Mouse (Mus musculus) kidney, embryonic 14.5 days (tissue): ENCODE data around the gene Slc51a. TPM values are rescaled to one million over a fixed set of nuclear protein-coding genes. Genes with fewer than 3 reads are reported as not detected.
"Not testable (repeated sequence)": the region's sequence is repeated elsewhere in the genome, so short reads cannot be mapped to it uniquely, and the experiment has no call there.

Experiments used
- ATAC-seq: fragments of 200-750 bp; cut with Nextera tagmentation; 2 replicates; pipeline ENCODE4 v1.8.0; 2017; ENCODE audit warnings: moderate number of reproducible peaks, mild to moderate bottlenecking, moderate TSS enrichment, moderate library complexity; ENCODE audit not compliant: low FRiP score, low TSS enrichment
- H3K27ac ChIP-seq: fragments of 300-500 bp; sonication (generic); 2 replicates; pipeline ENCODE4 v1.5.1; 2014; ENCODE audit warnings: low read depth, mild to moderate bottlenecking, low read length, moderate library complexity, mixed read lengths
- H3K27me3 ChIP-seq: fragments of 300-500 bp; sonication (generic); 2 replicates; pipeline ENCODE4 v1.6.1; 2014; ENCODE audit warnings: mild to moderate bottlenecking, low read length; ENCODE audit not compliant: control insufficient read depth, insufficient read depth
- H3K36me3 ChIP-seq: fragments of 300-500 bp; sonication (generic); 2 replicates; pipeline ENCODE4 v1.6.1; 2014; ENCODE audit warnings: low read length, mixed read lengths; ENCODE audit not compliant: control insufficient read depth, insufficient read depth
- H3K4me1 ChIP-seq: fragments of 300-500 bp; sonication (generic); 2 replicates; pipeline ENCODE4 v1.6.1; 2014; ENCODE audit warnings: low read length, mixed read lengths; ENCODE audit not compliant: control insufficient read depth, insufficient read depth
- H3K4me2 ChIP-seq: fragments of 300-500 bp; sonication (generic); replicated peaks from 2 replicates; pipeline ENCODE4 v1.6.1; 2014; ENCODE audit warnings: low read depth, mild to moderate bottlenecking, low read length
- H3K4me3 ChIP-seq: fragments of 300-500 bp; sonication (generic); 2 replicates; pipeline ENCODE4 v1.5.1; 2014; ENCODE audit warnings: mild to moderate bottlenecking, low read length
- H3K9ac ChIP-seq: fragments of 300-500 bp; sonication (generic); 2 replicates; pipeline ENCODE4 v1.6.1; 2014; ENCODE audit warnings: low read depth, mild to moderate bottlenecking, low read length, moderate library complexity
- H3K9me3 ChIP-seq: fragments of 300-500 bp; sonication (generic); 2 replicates; pipeline ENCODE4 v1.6.1; 2016; ENCODE audit warnings: low read length; ENCODE audit not compliant: control insufficient read depth
- WGBS: fragments of 180-500 bp; shearing (Covaris S2); extraction: QIAGEN DNeasy Blood & Tissue Kit; methylation state at CpG from one replicate; pipeline ENCODE4 v1.1.7; 2014; 5-methylcytosine and 5-hydroxymethylcytosine counted together
- polyA plus RNA-seq: library from polyadenylated mRNA; unstranded; fragments of >200 nt; fragmentation: Nextera tagmentation; extraction: Ambion mirVana; gene quantifications from 2 replicates; pipeline ENCODE4 v1.2.1, GENCODE M21; 2014

Gene Slc51a
- polyA plus RNA-seq, 1 experiment from 2014 or later, result 0.49 TPM

DNA sequence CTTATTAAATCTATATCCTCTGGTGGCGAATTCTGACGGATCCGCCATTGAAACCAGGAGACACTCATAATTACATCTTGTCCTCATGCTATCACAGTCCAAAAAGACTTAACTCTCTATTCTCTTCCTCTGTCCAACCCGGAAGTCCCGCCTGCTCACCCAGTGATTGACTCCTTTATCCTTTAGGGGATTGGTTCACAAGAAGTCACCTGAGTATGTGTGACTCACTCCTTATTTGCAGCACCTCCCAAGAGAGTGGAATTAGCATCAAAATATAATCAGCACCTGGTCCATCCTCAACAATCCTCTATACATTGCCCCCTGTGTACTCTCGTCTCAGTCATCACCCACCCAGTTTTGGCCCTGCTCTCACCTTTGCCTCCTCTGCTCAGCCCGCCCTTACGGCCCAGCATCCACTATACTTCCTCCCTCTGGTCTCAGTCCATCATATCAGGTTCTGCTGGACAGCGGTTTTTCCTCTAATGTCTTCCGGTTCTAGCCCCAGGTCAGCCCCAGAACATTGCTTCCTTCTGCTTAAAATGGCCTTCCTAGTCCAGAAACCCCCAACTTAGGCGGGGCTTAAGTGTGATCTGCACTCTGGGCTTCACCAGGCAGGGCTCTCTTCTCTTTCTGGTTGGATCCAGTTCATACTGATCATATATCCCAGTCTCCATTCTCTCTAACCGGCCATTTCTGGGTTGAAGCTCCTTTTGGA lies 15.1 kb upstream of the Slc51a start:
- H3K9me3 ChIP-seq, result no peaks in the 10 kb centered on the region
- no peaks in the 10 kb centered on the region for H3K36me3 ChIP-seq
- H3K4me3 ChIP-seq, result no peak overlapping the region
- no peaks in the 10 kb centered on the region for H3K27me3 ChIP-seq
- 83% methylated on average over 12 of the region's 12 CpGs for WGBS
- H3K4me1 ChIP-seq, result no peaks in the 10 kb centered on the region
- H3K27ac ChIP-seq, result no peak overlapping the region
- no peak for ATAC-seq
- H3K9ac ChIP-seq, result no peak overlapping the region
- no peak overlapping the region for H3K4me2 ChIP-seq

DNA sequence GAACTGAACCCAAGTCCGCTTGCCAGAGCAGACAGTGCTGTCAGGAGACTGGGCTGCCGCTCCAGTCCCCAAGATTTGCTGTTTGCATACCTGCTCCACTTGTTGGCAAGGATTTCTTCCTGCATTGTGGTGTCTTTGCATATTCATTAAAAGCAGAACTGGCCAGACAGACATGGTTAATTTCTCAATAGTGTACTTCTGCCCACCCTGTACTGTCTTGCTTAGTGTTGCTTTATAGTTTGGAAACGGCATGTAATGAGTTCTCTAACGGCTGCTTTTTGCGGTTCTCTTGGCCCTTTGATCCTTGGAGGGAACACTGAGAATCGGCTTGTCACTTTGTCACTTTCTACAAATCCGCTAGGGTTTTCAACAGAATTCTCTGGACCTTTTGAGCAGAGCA lies 13.8 kb upstream of the Slc51a start:
- no peaks in the 10 kb centered on the region for H3K4me1 ChIP-seq
- no peak overlapping the region for H3K4me3 ChIP-seq
- H3K27ac ChIP-seq, result no peak overlapping the region
- 44% methylated on average over 7 of the region's 7 CpGs for WGBS
- no peak overlapping the region for H3K4me2 ChIP-seq
- no peaks in the 10 kb centered on the region for H3K9me3 ChIP-seq
- no peak for ATAC-seq
- H3K36me3 ChIP-seq, result no peaks in the 10 kb centered on the region
- H3K9ac ChIP-seq, result no peak overlapping the region
- no peaks in the 10 kb centered on the region for H3K27me3 ChIP-seq

DNA sequence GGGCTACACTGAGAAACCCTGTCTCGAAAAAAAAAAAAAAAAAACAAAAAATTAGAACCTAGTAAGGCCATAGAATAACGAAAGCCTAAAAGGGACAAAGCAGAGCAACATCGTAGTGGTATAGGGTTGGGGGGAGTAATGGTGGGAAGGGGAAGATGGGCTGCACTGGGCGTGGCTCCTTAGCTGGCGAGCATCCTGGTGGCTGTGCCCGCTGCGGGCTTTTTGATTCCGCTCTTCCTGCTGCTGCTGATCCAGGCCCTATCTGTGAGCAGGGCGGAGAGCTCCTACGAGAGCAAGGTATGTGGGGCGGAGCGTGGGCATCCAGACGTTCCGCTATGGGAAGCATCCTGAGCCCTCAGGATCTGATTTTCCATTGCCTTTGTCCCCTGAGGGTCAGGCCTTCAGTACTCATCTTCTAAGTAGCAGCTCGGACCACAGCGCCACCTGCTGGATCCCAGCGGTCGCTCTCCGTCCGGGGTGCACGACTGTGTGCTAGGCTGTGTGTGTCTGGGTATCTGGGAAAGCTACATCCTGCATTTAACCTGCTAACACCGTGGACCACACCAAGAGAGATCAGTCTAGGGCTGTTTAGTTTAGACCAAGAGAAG lies 11.9 kb upstream of the Slc51a start:
- peak; percentile 93 for ATAC-seq
- Histone ChIP-seq H3K9ac (peak overlapping the region; percentile 42; the same call in 1 of the 2 replicates), H3K4me2 (peak overlapping the region; percentile 60), H3K4me3 (peak overlapping the region; percentile 32; the same call in 1 of the 2 replicates), H3K36me3 (no peaks in the 10 kb centered on the region), H3K27me3 (no peaks in the 10 kb centered on the region), H3K4me1 (no peaks in the 10 kb centered on the region), H3K27ac (no peak overlapping the region), H3K9me3 (no peaks in the 10 kb centered on the region)
- WGBS, result 11% methylated on average over 22 of the region's 22 CpGs

DNA sequence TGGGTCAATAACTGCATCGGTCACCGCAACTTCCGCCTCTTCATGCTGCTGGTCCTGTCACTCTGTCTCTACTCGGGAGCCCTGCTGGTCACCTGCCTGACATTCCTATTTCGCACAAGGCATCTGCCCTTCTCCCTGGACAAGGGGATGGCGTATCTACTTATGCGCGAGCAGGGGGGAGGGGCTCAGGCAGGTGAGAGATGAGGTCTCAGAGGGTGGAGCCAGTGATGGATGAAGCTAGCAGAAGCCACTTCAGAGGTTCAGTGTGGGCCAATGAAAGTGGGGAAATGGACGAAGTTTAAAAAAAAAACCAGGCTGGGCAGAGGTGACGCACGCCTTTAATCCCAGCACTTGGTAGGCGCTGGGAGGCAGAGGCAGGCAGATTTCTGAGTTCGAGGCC lies 11.3 kb upstream of the Slc51a start:
- Histone ChIP-seq H3K4me1 (no peaks in the 10 kb centered on the region), H3K4me2 (no peak overlapping the region), H3K9ac (no peak overlapping the region), H3K9me3 (no peaks in the 10 kb centered on the region), H3K27ac (no peak overlapping the region), H3K4me3 (no peak overlapping the region), H3K36me3 (no peaks in the 10 kb centered on the region), H3K27me3 (no peaks in the 10 kb centered on the region)
- 67% methylated on average over 13 of the region's 13 CpGs for WGBS
- no peak for ATAC-seq

DNA sequence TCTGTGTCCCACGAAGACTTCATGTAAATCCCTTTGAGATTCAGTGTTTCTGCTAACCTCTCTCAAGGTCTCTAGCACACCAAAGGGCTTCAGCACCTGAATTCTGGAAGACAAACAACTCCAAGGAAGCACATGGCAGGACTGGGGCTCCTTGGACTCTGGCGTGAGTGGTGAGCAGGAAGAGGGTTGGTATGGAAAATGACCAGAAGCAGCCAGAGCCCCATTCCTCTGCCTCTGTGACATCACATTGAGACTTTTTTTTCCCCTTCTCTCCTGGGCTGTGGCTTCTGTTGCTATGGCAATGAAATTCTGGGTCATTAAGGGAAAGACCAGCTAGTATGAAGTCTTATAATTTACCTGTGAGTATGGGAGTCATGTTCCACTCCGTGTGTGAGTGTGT lies 8.3 kb upstream of the Slc51a start, which contains the start of gene Zdhhc19:
Gene Zdhhc19 (plus strand): TSS at position 301 of the 400 bp plus-strand sequence.
- Histone ChIP-seq H3K27ac (no peak within 1 kb of the TSS), H3K4me1 (no peaks in the 10 kb centered on the region), H3K9ac (no peak within 1 kb of the TSS), H3K4me3 (no peak within 1 kb of the TSS), H3K36me3 (no peaks in the 10 kb centered on the region), H3K4me2 (no peak within 1 kb of the TSS), H3K27me3 (no peaks in the 10 kb centered on the region), H3K9me3 (no peaks in the 10 kb centered on the region)
- no peak for ATAC-seq
- 74% methylated on average over 3 of the region's 3 CpGs for WGBS

DNA sequence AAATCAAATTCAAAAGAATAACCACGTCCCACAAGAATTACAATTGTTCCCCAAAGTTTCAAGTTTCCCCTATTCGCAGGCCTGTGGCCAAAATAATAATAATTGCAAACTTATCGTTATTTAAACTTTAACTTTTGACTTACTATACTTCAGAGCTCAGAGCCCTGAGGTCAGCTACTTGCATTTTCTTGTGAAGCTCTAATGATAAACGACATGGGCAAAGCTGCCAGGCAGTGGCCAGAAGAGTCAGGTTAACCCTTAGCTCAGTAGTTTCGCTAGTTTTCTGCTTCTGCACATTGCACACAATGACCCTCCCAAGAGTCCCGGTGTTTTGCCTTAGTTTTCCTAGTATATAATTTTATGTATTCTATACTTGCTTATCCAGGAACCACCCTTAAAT lies 6.7 kb upstream of the Slc51a start:
- not testable (repeated sequence) for H3K27me3 ChIP-seq, H3K4me1 ChIP-seq, ATAC-seq, H3K36me3 ChIP-seq, H3K9ac ChIP-seq, H3K4me2 ChIP-seq, H3K4me3 ChIP-seq, H3K9me3 ChIP-seq, H3K27ac ChIP-seq
- 56% methylated on average over 6 of the region's 6 CpGs for WGBS

DNA sequence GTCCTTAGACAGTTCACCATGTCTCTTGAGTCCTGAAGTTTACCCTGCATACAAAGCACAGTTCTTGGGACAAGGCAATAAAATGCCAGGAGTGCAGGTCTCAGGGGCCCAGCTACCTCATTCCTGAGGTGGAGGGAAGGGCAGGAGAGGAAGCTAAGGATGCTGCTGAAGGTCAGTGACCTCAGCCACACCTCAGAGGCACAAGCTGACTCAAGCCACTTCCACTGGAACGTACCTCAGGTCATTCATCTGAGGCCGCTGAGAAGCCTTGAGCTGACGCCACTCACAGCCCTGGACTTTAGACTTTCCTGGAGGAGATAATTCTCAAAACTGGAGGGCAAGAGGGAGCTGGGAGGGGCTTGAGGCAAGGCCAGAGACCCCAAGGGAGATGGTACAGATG lies 1.3 kb upstream of the Slc51a start:
- no peaks in the 10 kb centered on the region for H3K27me3 ChIP-seq
- no peak overlapping the region for H3K27ac ChIP-seq
- H3K9ac ChIP-seq, result no peak overlapping the region
- peaks cover 12% of the 10 kb centered on the region for H3K4me1 ChIP-seq
- 89% methylated on average over 3 of the region's 3 CpGs for WGBS
- no peak overlapping the region for H3K4me3 ChIP-seq
- no peak for ATAC-seq
- H3K36me3 ChIP-seq, result no peaks in the 10 kb centered on the region
- H3K9me3 ChIP-seq, result no peaks in the 10 kb centered on the region
- no peak overlapping the region for H3K4me2 ChIP-seq

DNA sequence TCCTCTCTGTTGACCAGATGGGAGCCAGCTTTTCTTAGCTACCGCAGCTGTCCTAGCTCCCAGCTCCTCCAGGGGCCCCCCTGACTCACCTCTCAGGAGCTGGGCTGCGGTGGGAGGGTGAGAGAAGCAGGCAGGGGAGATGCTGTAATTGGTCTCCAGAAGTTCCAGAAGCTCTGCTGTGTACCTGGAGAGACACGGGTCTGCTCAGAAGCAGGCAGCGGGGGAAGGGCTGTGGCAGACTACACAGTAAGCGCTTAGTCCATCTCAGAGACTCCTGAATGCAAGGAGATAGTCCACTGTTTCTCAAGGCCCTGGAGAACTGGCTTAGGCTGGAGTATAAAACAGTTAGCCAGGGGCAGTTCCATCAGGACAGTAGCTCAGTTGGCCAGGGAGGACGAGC lies 1.6 kb downstream of the Slc51a start:
- no peak for ATAC-seq
- H3K9me3 ChIP-seq, result no peaks in the 10 kb centered on the region
- H3K4me2 ChIP-seq, result no peak overlapping the region
- H3K4me3 ChIP-seq, result no peak overlapping the region
- no peaks in the 10 kb centered on the region for H3K27me3 ChIP-seq
- 74% methylated on average over 6 of the region's 6 CpGs for WGBS
- peaks cover 12% of the 10 kb centered on the region for H3K4me1 ChIP-seq
- H3K9ac ChIP-seq, result no peak overlapping the region
- H3K27ac ChIP-seq, result no peak overlapping the region
- no peaks in the 10 kb centered on the region for H3K36me3 ChIP-seq

DNA sequence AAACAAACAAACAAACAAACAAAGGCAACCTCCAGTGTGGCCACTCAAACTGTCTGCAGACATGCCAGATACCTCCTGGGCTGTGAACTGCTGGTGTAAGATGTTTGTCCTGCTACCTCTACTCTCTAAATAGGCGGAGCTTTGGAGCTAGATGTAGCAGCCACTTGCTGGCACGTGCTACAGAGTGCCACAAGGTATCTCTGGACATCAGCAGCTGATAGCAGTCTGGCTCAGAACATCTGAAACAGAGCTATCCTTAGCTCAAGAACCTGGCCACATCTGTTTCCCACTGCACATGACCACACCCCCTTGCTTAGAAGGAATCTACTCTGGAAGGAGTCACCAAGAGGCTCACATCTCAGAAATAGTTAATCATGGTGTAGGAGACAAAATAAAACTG lies 2.5 kb downstream of the Slc51a start:
- Histone ChIP-seq H3K4me2 (no peak overlapping the region), H3K27me3 (no peaks in the 10 kb centered on the region), H3K36me3 (no peaks in the 10 kb centered on the region), H3K9ac (no peak overlapping the region), H3K4me3 (no peak overlapping the region), H3K9me3 (no peaks in the 10 kb centered on the region), H3K27ac (no peak overlapping the region), H3K4me1 (peaks cover 12% of the 10 kb centered on the region)
- no peak for ATAC-seq
- 69% methylated on average over 2 of the region's 2 CpGs for WGBS
